Mouse (Mus musculus) spleen, postnatal 36 days (tissue): ENCODE measurements around the gene Dcdc2b.

Experiments used
- DNase-seq, 2 experiments: peaks; one replicate each; pipeline ENCODE4 v3.0.0; 2022; ENCODE audit warnings: low spot score in 2 of 2, mixed read lengths in 1 of 2

Dcdc2b gene

DNA sequence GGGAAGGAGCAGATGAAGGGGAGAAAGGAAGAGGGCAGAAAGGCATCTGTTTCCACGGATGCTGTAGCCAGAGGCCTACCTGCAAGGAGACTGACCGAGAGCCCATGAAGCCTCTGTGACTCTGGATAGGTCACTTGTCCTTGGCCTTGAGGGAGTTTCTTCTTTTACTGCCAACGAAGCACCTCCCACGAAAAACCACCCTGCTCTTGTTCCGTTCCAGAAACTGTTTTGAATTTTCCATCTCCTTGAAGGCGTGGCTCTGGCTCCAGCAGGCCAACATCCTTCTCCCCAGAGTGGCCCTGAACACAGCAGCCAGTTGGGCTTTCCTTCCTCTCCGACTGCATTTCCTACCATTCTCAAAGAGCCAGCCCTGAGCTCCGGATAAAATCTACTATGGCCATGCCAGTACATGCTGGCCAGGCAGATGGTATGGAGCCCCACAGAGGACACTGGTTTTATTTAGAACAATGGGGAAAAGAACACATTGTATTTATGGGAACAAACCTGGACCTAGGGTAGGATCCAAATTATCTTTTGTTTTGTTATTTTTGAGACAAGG lies 7.3 kb upstream of the Dcdc2b start:
- no peak for DNase-seq

DNA sequence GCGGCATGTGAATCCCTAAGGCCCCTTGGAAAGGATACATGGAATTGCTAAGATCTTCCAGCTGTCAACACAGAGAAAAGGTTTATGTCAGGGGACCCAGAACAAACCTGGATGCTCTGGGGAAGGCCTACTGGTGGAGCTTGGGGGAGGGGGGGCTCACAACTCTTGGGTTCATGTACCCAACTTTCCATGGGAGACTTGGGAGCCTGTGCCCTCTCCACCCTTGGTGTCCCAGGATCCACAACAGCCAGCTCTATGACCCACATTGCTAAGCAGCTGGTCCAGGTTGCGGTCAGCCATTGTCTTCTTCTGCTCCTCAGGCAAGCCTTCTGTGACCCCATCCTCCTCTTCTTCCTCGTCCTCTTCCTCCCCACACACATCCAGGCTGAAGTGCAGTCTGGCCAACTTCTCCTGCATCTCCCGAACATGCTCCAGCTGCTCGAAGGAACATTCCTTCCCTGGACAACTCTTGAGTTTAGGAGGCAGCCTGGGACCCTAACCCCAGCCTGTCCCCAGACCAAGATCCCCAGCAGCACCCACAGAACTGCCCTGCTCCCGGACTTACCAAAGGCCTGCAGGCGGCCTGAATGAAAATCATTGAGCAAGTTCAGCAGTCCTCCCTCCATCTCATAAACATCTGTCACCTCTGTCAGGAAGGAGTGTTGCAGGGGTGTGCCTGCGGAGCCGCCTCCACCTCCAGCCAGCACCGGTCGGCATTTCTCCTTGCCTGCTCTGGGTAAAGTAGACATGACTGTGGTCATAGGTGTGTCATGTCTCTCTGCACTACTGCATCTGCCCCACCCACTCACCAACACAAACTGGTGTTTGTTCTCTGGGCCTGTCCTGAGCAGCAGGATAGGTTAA lies 6.6 kb upstream of the Dcdc2b start:
- no peak for DNase-seq

DNA sequence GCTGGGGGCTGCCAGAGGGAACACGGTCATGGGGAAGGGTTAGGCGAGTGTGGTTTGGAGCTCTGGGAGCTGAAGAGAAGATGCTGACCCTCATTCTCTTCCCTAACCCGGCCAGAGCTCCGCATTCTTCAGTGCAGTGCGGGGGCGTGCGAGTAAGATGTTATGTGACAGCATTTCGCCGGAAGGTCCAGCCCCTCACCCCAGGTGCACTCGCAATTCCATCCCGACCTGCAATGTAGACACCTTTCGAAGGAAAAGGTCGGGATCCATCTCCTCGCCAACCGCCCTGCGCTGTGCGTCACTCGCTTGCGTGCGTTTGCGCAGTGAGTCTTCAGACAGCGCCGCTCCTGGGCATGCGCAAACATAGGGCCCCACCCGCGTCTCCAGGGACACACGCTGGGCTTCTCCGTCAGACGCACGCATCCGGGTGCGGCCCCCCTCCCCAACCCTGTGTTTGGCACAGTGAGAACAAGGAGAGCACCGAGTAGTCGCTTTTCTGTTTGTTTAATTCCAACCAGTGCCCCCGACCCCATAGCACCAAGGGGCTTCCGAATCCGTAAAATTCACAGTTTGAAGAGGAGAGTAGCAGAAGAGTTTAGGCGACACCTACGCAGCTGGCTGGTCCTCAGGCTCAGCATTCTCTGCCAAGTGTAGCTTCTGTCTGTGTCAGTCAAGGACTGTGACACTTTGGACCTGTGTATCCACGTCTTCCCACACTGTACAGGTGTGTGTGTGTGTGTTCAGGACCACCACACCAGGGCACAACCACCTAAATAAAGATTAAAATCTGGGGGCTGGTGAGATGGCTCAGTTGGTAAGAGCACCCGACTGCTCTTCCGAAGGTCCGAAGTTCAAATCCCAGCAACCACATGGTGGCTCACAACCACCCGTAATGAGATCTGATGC lies 5.0 kb upstream of the Dcdc2b start, which contains the start of gene Iqcc:
TSS of gene Iqcc (minus strand) at position 314 of the 906 bp plus-strand sequence.
- peak; percentile 96 for DNase-seq

DNA sequence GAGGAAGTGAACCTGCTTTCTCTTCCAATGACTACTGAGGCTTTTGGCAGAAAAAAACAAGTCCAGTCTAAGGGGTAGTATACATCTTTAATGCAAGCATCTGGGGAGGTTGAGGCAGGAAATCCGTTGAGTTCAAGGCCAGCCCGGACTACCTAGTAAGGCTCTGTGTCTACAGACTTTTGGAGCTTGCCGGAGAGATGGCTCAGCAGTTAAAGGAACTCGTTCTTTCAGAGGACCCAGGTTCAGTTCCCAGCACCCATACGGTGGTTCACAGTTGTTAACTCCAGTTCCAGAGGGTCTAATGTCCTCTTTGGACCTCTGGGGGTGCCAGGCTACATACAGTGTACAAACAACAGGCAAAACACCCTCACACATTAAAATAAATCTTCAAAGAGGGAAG lies 4.0 kb upstream of the Dcdc2b start:
- no peak for DNase-seq

- no peak for DNase-seq
Measured at GRCm38 (mm10) chr4:129617121-129617641, 3.1 kb upstream of the Dcdc2b start.

DNA sequence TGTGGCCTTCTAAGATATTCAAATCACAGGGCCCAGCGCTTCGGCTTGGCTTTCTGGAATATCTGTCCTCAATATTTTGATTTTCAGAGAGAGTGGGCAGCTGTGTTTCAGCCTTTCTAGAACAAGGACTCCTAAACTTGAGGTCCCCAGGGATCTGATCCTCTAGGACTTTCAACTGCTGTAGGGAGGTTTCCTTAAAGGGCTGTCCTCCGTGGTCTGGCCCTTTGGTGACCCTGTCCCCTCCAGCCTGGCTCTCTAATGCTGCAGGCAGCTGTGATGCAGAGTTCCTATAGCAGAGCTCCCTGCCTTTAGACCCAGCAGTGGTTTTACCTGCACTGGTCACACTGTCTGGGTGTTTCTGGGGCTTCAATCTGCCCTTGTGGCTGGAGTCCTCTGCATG lies 2.6 kb upstream of the Dcdc2b start:
- DNase-seq = no peak

DNA sequence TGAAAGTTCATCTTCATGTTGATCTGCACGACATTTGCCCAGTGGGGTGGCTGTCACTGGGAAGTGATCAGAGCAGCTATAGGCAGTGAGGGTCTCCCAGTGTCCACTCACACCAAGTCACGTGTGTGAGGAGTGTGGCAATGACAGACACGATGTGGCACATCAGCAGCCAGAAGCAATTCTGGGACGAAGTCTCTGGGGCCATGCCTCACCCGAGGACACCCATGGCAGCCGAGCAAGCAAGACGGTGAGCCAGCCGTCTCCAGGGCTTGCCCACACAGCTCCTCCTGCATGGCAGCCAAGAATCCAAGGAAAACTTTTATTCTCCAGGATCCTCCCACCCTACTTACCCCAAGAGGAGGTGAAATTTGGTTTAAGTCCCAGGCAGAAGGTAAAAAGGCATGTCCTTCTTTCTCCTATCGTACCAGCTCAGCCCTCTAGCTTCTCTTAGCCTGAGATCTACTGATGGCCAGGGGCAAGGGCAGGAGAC lies 1.8 kb upstream of the Dcdc2b start:
- DNase-seq = no peak

DNA sequence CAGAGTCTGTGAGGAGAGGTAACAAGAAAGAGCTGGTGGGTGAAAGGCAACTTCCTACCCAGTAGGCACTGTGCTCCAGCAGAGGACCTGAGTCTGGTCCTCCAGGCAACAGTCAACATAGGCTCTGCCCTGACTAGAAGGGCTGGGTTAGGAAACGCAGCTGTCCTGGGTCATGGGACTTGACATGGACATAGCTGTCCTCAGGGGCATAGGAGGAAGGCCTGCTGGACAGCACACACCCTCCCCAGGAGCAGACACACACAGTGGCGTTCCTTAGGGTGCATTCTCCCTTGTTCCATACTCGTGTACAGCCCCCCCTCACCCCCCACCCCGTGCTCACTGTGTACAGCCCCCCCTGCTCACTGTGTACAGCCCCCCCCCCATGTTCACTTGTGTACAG lies 3.6 kb downstream of the Dcdc2b start:
- no peak for DNase-seq

- DNase-seq = no peak
Measured at GRCm38 (mm10) chr4:129610026-129610425, 4.0 kb downstream of the Dcdc2b start.

DNA sequence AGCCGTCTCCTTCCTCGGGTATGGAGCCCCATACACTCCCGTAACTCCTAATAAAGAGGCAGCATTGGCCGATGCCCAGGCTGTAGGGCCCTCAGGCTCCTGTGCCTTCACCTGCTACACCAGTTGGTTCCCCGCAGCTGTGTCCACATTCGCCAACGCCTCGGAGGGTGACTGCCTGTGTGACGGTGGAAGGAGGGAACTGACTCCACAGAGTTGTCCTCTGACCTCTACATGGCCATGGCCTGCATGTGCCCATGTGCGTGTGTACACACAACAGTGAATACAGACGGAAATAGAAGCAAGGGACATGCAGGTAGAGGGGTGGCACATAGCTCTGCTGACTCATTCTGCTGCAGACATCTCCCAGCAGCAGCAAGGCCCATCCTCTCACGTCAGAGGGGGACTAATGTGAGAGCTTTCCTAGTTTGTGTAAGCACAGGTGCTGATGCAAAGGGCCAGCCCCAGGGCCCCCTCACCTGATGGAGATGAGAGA lies 4.9 kb downstream of the Dcdc2b start:
- no peak for DNase-seq

DNA sequence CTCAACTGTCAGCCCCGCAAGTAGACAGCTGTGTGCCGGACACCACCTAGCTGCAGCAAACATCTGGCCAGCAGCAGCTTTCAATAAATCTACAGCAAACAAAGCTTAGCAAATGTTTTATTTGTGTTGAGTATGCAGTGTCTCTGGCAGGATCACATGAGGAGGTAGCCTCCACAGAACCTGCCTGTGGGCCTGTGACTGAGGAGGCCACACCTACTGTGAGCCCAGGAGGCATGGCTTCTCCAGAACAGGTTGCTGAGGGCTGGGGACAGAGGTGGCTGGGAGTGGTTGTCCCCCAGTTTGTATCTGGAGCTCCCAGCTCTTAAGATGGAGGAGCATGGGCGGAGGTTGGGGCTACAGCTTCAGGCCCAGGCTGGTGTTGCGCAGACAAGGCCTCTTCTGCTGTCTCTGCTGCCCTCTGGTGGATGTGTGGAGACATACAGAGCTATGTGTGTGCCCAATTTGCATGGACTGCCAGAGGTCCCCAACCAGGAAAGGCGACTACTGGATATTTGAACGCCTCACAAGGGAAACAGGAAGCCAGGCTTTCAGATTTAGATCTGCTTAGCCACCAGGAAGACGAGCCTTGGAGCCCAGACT lies 5.5 kb downstream of the Dcdc2b start:
- DNase-seq = peak; percentile 80 to 83

DNA sequence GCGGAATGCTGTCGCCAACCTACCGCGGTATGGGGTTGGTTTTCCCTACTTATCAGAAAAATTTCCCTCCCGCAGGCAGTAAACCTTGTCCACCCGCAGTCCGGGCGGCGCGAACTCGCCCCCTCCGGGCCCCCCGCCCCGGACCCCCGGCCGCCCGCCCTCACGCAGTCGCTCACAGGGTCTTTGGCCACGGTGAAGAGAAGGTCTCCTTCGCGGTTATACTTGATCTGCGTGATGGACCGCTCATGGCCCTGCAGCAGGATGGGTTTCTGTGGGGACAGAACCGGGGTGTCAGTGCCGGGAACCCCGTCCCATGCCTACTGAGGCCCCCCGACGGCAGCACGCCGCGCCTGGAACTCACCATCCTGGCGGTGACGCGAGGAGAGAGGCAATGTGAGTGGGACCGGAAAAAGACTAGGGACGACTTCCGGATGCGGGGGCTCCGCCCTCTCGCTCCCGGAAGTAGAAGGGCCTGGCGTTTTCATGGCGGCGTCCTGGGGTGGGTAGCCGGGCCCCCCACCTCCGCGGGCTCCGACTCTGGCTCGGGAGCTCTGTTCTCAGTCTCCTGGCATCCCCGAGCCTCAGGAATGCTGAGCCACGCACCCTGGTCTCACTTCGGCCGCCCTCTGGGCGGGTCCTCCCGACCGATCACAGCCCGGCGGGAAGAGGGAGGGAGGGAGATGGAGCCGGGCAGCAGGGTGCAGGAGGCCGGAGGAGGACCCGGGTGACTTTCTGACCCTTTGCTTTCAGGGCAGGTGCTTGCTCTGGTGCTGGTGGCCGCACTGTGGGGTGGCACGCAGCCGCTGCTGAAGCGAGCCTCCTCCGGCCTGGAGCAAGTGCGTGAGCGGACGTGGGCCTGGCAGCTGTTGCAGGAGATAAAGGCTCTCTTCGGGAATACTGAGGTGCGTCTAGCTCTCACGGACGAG lies 13.6 kb downstream of the Dcdc2b start, which contains the start of the genes Eif3i and Tmem234:
TSS of gene Eif3i (minus strand) at position 416 of the 926 bp plus-strand sequence.
TSS of gene Tmem234 (plus strand) at position 436 of the 926 bp plus-strand sequence.
- DNase-seq = peak; percentile 84 to 85

DNA sequence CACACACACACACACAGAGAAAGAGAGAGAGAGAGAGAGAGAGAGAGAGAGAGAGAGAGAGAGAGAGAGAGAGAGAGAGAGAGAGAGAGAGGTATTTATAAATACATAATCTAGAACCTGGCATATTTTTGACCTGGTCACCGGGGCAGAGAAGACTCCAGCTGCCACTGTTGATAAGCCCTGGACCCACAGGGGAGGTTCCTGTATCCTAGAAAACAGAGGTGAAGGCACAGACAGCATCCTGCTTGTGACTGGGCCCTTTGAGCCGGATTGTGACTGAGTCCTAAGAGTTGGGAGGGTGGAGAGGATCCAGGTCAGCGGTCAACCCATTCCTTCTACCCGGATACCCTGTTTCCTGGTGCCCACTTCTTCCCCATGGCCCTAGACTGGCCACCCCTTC lies 25.2 kb downstream of the Dcdc2b start:
- no peak for DNase-seq

DNA sequence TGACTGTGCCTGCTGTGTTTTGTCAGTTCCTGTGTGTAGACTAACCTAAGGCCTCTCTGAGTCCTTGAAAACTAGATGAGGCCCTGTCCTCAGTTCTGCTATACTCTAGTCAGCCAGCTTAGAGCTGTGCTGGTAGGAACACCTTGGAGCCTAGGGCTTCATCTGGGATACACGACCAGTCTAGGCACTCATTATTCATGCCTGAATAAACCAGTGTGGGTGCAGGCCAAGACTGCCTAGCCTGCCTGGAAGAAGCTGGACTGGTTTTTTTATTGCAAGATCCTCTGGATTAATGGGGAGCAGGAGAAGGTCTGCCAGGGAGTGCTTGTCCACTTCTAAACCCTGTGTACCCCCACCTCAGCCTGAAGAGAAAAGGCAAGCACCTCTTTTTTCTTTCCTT lies 27.1 kb downstream of the Dcdc2b start:
- DNase-seq = no peak

DNA sequence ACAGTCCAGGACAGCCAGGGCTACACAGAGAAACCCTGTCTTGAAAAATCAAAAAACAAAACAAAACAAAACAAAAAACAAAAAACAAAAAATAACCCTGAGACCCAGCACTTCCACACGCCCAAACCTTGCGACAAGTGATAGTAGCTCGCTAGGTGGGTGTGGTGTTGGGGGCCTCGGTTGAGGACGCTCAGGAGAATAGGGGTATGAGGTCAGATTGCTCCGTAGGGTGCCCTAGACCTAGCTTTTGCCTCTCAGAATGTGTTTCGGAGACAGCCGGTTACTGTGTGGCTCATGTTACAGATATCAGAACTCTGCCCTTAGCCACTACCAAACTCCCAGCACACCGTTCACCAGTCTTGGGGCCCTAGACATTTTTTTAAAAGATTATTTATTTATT lies 28.3 kb downstream of the Dcdc2b start:
- DNase-seq = no peak

GRCm38 (mm10) chr4:129584884-129585608 lies 29.0 kb downstream of the Dcdc2b start:
- DNase-seq = peak; percentile 80 to 88

GRCm38 (mm10) chr4:129584370-129584769 lies 29.7 kb downstream of the Dcdc2b start:
- peak; percentile 58 to 65 for DNase-seq

DNA sequence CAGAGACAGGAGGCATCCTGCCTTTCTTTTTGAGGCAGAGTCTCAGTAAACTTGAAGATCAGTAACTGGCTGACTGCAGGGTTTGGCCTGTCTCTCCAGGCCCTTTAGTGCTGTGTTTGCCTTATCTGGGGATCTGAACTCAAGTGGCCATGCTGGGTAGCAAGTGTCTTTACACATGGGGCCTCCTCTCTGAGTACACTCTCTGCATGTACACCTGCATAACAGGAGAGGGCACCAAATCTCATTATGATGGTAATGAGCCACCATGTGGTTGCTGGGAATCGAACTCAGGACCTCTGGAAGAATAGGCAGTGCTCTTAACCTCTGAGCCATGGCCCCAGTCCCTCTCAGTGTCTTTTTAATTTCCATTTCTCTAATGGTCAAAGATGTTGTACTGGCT lies 31.8 kb downstream of the Dcdc2b start:
- DNase-seq = no peak

- peak; percentile 65 to 67 for DNase-seq
Measured at GRCm38 (mm10) chr4:129580347-129580746, 33.7 kb downstream of the Dcdc2b start.
